Mouse (Mus musculus) megakaryocyte-erythroid progenitor cell, adult 5-6 weeks (primary cell): ENCODE data around the gene Taf8. TPM values are rescaled to one million over a fixed set of nuclear protein-coding genes. Genes with fewer than 3 reads are reported as not detected.

Experiments
- ATAC-seq: replicated peaks from 2 replicates; pipeline ENCODE4 v1.8.0; 2016; ENCODE audit warnings: mild to moderate bottlenecking, inconsistent platforms; ENCODE audit not compliant: severe bottlenecking, poor library complexity, low FRiP score, low TSS enrichment
- total RNA-seq, 2 experiments: library from RNA; stranded (forward) in 1 of 2; stranded (reverse) in 1 of 2; fragments of 200-1000, 215-1000 nt in 1 of 2; fragments of >200 nt in 1 of 2; fragmentation: Nextera tagmentation in 1 of 2; gene quantifications; 2 replicates each; pipeline ENCODE4 v1.2.3; 2014 to 2017

Gene Taf8
- total RNA-seq (2014; fragmentation: Nextera tagmentation) (30.6 and 34.8 TPM in 2 replicates), total RNA-seq (2017) (30.5 and 45.8 TPM in 2 replicates)

GRCm38 (mm10) chr17:47501946-47502706, at the start of gene Taf8:
Gene Taf8 (minus strand): TSS chr17:47502292.
- peak; percentile 89 for ATAC-seq

DNA sequence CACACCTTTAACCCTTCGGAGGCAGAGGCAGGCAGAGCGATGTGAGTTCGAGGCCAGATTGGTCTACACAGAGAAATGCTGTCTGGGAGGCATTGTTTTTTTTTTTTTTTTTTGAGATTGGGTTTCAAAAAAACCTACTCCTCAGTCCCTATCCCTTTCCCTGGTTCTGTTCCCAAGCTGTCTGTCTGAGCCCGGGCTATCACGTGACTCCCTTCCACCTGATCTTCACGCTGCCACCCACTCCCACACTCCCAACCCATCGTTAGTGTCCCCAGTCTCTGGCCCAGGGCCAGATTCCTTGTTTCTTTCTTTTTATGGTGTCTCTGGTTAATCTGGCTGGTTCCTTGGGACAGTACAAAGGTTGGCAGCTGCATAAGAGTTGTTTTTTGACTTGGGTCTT, 49.0 kb upstream of the Taf8 start:
- no peak for ATAC-seq

DNA sequence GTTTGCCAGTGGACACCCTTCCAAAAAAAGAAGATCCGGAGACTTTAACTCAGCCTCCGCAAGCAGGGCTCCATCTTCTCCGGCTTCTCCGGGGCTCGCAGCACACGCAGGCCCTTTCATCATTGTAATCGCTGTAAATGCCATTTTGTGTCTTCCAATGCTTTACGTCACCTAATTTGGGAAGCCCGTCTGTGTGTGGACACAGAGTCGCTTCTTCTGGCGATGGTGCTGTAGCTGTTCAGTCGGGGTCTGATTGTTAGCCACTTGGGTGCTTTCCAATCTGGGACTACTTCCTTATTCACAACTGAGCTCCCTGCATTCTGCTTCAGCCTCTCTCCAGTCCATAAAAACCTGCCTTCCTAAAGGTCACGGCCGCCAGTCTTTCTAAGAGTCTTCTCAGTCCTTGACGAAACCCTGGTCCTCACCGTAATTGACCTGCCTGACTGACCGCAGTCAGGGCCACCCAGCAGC, 43.8 kb upstream of the Taf8 start:
- ATAC-seq: no peak

GRCm38 (mm10) chr17:47545154-47545553, 43.1 kb upstream of the Taf8 start:
- no peak for ATAC-seq

GRCm38 (mm10) chr17:47543051-47543650, 41.1 kb upstream of the Taf8 start:
- ATAC-seq: no peak

GRCm38 (mm10) chr17:47542061-47542460, 40.0 kb upstream of the Taf8 start:
- ATAC-seq: peak; percentile 78

- no peak for ATAC-seq
These were observed 37.0 kb upstream of the Taf8 start for GRCm38 (mm10) chr17:47539128-47539527.

DNA sequence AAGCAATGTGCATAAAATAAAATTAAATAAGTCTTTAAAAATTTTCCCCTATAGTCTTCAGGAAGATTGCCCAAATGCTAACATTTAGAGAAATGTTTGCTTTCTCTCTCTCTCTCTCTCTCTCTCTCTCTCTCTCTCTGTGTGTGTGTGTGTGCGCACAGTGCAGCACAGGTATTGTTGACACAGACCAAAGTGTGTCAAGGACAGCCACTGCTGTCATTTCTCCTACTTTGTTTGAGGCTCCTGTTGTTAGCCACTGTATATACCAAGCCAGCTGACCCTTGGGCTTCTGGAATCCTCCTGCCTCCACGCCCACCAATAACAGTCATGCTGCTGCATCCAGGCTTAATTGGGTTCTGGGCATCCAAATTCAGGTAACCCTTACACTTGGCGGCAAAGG, 36.0 kb upstream of the Taf8 start:
- no peak for ATAC-seq

DNA sequence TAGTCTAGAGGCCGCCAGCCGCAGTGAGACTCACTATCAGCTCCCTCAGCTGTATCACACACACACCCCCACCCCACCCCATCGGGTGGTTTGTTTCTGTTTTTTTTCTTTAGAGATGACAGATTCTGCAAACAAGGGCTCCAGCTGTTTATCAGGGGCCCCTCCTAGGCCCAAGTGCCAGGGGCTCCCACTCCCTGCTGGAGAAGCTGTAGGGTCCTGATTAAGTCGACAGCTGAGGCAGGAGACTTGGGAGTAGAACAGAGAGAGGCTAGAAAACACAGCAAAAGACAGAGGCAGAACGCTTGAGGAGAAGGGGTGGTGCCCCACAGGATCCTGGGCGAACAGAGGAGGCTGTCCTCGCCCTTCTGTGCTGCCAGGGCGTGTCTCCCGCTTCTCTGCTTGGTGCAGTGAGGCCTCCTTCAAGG, 33.7 kb upstream of the Taf8 start:
- ATAC-seq: peak; percentile 98

- no peak for ATAC-seq
These were observed 31.6 kb upstream of the Taf8 start for GRCm38 (mm10) chr17:47533691-47534090.

- no peak for ATAC-seq
These were observed 30.3 kb upstream of the Taf8 start for GRCm38 (mm10) chr17:47532364-47532763.

DNA sequence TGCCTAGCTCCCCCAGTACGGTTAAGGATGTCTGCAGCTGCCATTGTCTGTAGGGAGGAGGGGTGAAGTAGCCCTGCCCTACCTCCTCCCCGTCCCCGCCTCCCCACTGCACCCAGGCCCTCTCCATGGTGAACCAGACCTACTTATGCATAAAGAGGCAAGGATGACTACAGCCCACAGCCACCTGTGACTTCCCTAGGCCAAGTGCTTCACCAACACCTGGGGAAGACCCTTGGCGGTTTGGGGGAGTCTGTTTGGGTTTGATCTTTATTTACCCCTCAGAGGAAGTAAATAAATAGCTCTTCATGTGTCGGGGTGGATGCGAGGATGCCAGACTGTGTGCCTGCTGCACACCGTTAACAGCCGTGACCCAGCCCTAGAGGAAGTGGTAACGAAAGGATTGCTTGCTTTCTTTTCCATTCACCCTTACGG, 29.3 kb upstream of the Taf8 start:
- no peak for ATAC-seq

DNA sequence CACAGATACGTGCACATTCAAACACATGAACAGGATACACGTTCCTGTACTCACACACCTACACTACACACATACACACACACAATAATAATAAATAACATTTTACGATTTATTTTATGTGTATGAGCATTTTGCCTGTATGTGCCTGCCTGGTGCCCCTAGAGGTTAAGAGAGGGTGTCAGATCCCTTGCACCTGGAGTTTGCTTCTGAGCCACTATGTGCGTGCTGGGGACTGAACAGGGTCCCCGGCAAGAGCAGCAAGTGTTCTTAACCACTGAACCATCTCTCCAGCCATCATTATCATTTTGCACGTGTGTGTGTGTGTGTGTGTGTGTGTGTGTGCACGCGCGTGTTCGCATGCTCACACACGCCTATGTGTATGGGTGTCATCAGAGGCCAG, 27.5 kb upstream of the Taf8 start:
- ATAC-seq: no peak

- ATAC-seq: no peak
These were observed 26.8 kb upstream of the Taf8 start for GRCm38 (mm10) chr17:47528919-47529318.

DNA sequence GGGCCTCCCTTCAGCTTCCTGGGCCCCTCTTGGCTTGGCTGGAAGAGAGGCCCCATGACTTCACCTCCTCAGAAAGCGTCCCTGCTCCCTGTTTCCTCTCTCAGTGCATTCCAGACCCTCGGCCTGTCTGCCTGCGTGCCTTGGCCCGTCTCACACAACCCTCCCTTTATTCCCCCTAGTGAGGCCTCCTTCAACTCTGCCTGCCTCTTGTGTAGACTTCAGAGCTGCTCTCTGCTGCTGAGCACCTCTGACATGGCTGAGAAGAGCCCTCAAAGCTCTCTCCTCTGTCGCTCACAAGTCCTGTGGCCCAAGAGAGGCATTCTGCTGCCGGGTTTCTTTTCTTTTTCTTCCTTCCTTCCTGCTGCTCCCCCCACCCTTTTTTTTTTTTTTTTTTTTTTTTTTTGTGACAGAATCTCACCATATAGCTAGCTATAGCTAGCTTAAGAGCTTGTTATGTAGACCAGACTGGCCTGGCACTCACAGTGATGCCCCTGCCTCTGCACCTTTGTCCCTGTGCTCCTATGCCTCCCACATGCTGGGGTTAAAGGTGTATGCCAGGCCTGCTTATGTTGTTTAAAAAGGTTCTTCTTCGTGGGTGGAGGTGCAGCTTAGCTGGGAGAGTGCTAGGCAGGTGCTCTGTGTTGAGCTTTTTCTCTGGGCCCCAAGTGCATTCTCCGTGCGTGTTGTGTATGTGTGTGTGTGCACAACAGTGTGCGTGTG, 25.6 kb upstream of the Taf8 start:
- ATAC-seq: no peak

DNA sequence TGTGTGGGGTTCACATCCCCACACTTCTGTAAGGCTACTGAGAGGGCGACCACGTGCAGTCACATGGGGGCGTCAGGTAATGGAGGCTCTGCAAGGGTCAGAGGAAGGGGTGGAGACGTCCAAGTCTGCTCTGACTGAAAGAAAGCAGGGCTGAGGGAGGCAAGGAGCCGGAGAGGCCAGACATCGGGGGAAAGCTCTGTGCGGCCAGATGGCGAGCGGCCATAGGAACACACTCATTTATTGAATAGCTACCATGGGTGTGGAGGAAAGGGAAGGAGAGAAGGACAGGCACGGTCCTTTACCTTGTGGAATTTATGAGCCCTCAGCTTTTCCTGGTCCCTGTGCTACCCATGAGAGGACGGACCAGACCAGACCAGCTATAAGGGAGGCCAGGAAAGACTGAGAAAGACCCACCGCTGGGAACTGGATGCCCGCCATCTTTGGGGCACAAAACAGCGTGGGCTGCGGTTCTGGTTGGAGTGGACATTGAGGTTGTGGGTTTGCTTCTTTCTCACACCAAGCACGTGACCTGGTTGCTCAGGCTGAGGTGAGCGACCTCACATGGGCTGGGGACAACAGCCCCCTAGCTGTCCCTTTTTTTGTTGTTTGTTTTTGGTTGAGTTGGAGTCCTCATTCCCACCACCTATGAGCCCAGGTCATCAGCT, 24.9 kb upstream of the Taf8 start:
- ATAC-seq: no peak

GRCm38 (mm10) chr17:47524991-47525390, 22.9 kb upstream of the Taf8 start:
- ATAC-seq: no peak

GRCm38 (mm10) chr17:47524055-47524454, 22.0 kb upstream of the Taf8 start:
- no peak for ATAC-seq

DNA sequence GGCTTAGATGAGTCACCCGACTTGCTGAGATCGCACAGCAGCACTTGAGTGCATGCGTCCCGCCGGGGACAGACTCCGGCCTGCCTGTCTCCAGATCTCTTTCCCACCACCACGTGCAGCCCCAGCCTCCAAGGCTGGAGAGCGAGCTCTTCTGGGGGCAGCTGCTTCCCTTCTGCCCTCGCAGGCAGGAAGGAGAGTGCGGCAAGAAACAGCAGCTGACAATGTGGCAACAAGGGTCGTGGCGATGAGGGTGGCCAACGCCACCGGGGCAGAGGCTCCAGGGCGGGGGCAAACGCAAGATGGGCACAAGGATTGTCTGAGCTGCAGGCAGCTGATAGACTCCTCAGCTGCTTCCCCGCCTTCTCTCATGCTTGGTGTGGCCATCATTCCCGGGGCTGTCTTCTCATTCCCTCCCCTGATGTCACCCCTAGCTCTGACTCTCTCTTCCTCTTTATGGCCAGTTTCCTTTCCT, 21.2 kb upstream of the Taf8 start:
- ATAC-seq: peak; percentile 80

DNA sequence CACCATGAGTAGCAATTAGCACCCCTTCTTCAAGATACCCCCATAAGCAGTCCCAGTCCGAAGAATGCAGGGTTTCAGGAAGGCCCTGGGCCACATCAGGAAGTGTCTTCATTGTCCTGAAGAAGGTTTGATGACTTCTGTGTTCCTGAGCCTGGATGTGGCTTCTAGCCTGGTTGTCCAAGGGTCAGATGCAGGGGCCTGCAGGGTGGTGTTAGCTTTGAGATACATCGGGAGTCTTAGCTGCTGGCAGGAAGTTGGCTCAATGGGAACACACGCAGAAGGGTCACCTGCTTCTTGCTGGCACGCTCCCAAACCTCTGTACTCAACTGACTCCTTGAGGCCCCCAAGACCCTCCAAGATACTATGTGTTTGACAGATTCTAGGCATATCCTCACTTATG, 20.4 kb upstream of the Taf8 start:
- no peak for ATAC-seq
